Mouse (Mus musculus) neural tube, embryonic 11.5 days (tissue): ENCODE data around the gene Sp6. TPM values are rescaled to one million over a fixed set of nuclear protein-coding genes. Genes with fewer than 3 reads are reported as not detected.

Experiments used
- ATAC-seq: fragments of 200-750 bp; cut with Nextera tagmentation; 2 replicates; pipeline ENCODE4 v1.8.0; 2017; ENCODE audit warnings: moderate number of reproducible peaks, mild to moderate bottlenecking, moderate TSS enrichment, moderate library complexity; ENCODE audit not compliant: insufficient read depth, low FRiP score, low TSS enrichment
- DNase-seq: peaks from one replicate; pipeline ENCODE4 v3.0.0-alpha.2; 2015; ENCODE audit warnings: low spot score
- H3K27ac ChIP-seq: fragments of 300-500 bp; sonication (generic); 2 replicates; pipeline ENCODE4 v1.5.1; 2014; ENCODE audit warnings: low read depth, mild to moderate bottlenecking, low read length
- H3K27me3 ChIP-seq: fragments of 300-500 bp; sonication (generic); 2 replicates; pipeline ENCODE4 v1.6.1; 2014; ENCODE audit warnings: mild to moderate bottlenecking, low read length, mixed read lengths; ENCODE audit not compliant: control insufficient read depth, insufficient read depth
- H3K36me3 ChIP-seq: fragments of 300-500 bp; sonication (generic); 2 replicates; pipeline ENCODE4 v1.6.1; 2014; ENCODE audit warnings: mild to moderate bottlenecking, low read length, moderate library complexity, mixed read lengths; ENCODE audit not compliant: control insufficient read depth, insufficient read depth
- H3K4me1 ChIP-seq: fragments of 300-500 bp; sonication (generic); 2 replicates; pipeline ENCODE4 v1.6.1; 2014; ENCODE audit warnings: low read length, mixed read lengths; ENCODE audit not compliant: control insufficient read depth, insufficient read depth
- H3K4me2 ChIP-seq: fragments of 300-500 bp; sonication (generic); 2 replicates; pipeline ENCODE4 v1.6.1; 2014; ENCODE audit warnings: low read depth, mild to moderate bottlenecking, moderate library complexity
- H3K4me3 ChIP-seq: fragments of 300-500 bp; sonication (generic); 2 replicates; pipeline ENCODE4 v1.5.1; 2014; ENCODE audit warnings: low read depth, low read length
- H3K9ac ChIP-seq: fragments of 300-500 bp; sonication (generic); 2 replicates; pipeline ENCODE4 v1.6.1; 2014; ENCODE audit warnings: mild to moderate bottlenecking, low read length
- H3K9me3 ChIP-seq: fragments of 300-500 bp; sonication (generic); 2 replicates; pipeline ENCODE4 v1.6.1; 2016; ENCODE audit warnings: low read length; ENCODE audit not compliant: control insufficient read depth
- WGBS: fragments of 180-500 bp; shearing (Covaris S2); extraction: QIAGEN DNeasy Blood & Tissue Kit; methylation state at CpG from one replicate; pipeline ENCODE4 v1.1.7; 2014; 5-methylcytosine and 5-hydroxymethylcytosine counted together
- polyA plus RNA-seq: library from polyadenylated mRNA; unstranded; fragments of >200 nt; fragmentation: Nextera tagmentation; extraction: Ambion mirVana; gene quantifications from 2 replicates; pipeline ENCODE4 v1.2.1, GENCODE M21; 2014

The Sp6 gene
- polyA plus RNA-seq, 1 experiment from 2014 or later = 0.09 TPM

GRCm38 (mm10) chr11:96987873-96988655 is 25.1 kb upstream of the Sp6 start:
- H3K27ac ChIP-seq = no peak overlapping the region
- 0 out of 2 replicates have a peak, but pooled peaks cover 5% of the 10 kb centered on the region for H3K27me3 ChIP-seq
- DNase-seq (peak; percentile 42), ATAC-seq (no peak)
- H3K9ac ChIP-seq = peak overlapping the region; percentile 30; the same call in 1 of the 2 replicates
- no peaks in the 10 kb centered on the region for H3K9me3 ChIP-seq
- H3K4me1 ChIP-seq = peaks cover 22% of the 10 kb centered on the region
- H3K4me2 ChIP-seq = peak overlapping the region; percentile 47
- peak overlapping the region; percentile 17; the same call in 1 of the 2 replicates for H3K4me3 ChIP-seq
- H3K36me3 ChIP-seq = no peaks in the 10 kb centered on the region
- WGBS = 10% methylated on average over 31 of the region's 31 CpGs

DNA sequence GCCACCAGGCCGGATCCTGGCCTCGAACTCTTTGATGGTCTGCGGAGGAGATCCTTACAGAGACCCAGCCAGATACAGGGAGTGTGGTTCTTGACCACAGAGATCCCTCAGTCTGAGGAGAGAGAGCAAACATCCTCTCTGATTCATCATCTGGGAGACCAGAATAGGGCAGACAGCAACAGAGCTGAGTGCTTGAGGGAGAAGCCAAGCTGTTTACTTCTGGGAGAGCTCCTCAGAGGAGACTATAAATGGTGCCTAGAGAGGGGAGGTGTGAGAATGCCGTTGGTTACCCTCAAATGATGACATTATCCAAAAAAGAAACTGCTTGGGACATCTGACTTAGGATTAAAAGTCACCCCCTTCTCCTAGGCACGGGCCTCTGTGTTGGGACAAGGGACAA is 21.7 kb upstream of the Sp6 start:
- Histone ChIP-seq H3K9ac (no peak overlapping the region), H3K27me3 (0 out of 2 replicates have a peak, but pooled peaks cover 4% of the 10 kb centered on the region), H3K4me3 (no peak overlapping the region), H3K9me3 (no peaks in the 10 kb centered on the region), H3K4me2 (no peak overlapping the region), H3K27ac (no peak overlapping the region), H3K4me1 (peaks cover 28% of the 10 kb centered on the region), H3K36me3 (no peaks in the 10 kb centered on the region)
- no peak for ATAC-seq
- no peak for DNase-seq
- WGBS = 85% methylated on average over 5 of the region's 5 CpGs

DNA sequence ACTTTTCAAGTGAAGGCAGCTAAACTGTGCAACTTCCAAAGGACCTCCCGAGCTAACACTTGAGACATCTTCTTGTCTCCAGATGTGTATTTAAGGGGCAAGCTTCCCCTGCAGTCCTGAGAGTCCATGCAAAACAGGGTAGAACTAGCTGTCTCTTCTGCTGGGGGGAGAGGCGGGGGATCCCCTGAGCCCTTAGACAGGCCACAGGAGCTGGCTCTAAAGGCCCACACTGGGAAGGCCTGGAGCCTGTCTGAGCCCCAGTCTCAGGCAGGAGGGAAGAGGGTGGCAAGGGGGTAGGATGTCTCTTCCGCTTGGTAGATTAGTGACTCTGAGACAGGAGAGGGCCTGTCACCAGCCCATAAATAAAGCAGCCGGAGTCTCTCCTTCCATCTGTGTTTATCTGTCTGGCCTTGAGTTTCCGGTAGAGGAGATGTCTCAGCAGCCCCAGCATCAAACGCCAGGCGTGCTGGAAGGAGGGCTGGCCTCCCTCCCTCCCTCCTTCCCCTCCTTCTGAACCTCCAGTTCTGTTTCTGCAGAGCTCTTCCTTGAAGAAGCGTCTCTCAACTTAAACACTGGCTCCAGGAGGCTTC is 20.4 kb upstream of the Sp6 start:
- Histone ChIP-seq H3K4me1 (peaks cover 29% of the 10 kb centered on the region), H3K9me3 (no peaks in the 10 kb centered on the region), H3K36me3 (no peaks in the 10 kb centered on the region), H3K4me3 (no peak overlapping the region), H3K27me3 (0 out of 2 replicates have a peak, but pooled peaks cover 3% of the 10 kb centered on the region), H3K4me2 (no peak overlapping the region), H3K27ac (no peak overlapping the region), H3K9ac (no peak overlapping the region)
- 33% methylated on average over 8 of the region's 8 CpGs for WGBS
- no peak for DNase-seq
- ATAC-seq = no peak

GRCm38 (mm10) chr11:96995031-96995430 is 18.2 kb upstream of the Sp6 start:
- H3K36me3 ChIP-seq = no peaks in the 10 kb centered on the region
- H3K27me3 ChIP-seq = 0 out of 2 replicates have a peak, but pooled peaks cover 3% of the 10 kb centered on the region
- ATAC-seq (no peak), DNase-seq (no peak)
- peaks cover 24% of the 10 kb centered on the region for H3K4me1 ChIP-seq
- no peaks in the 10 kb centered on the region for H3K9me3 ChIP-seq
- H3K27ac ChIP-seq = no peak overlapping the region
- no peak overlapping the region for H3K9ac ChIP-seq
- H3K4me3 ChIP-seq = no peak overlapping the region
- H3K4me2 ChIP-seq = no peak overlapping the region
- WGBS = 20% methylated on average over 5 of the region's 5 CpGs

- H3K4me1 ChIP-seq = peaks cover 24% of the 10 kb centered on the region
- H3K27me3 ChIP-seq = 0 out of 2 replicates have a peak, but pooled peaks cover 3% of the 10 kb centered on the region
- no peaks in the 10 kb centered on the region for H3K36me3 ChIP-seq
- no peak overlapping the region for H3K4me2 ChIP-seq
- H3K9me3 ChIP-seq = no peaks in the 10 kb centered on the region
- 79% methylated on average over 15 of the region's 15 CpGs for WGBS
- no peak overlapping the region for H3K4me3 ChIP-seq
- H3K9ac ChIP-seq = no peak overlapping the region
- ATAC-seq = no peak
- H3K27ac ChIP-seq = no peak overlapping the region
- no peak for DNase-seq
These were observed 17.1 kb upstream of the Sp6 start for GRCm38 (mm10) chr11:96995836-96996772.

DNA sequence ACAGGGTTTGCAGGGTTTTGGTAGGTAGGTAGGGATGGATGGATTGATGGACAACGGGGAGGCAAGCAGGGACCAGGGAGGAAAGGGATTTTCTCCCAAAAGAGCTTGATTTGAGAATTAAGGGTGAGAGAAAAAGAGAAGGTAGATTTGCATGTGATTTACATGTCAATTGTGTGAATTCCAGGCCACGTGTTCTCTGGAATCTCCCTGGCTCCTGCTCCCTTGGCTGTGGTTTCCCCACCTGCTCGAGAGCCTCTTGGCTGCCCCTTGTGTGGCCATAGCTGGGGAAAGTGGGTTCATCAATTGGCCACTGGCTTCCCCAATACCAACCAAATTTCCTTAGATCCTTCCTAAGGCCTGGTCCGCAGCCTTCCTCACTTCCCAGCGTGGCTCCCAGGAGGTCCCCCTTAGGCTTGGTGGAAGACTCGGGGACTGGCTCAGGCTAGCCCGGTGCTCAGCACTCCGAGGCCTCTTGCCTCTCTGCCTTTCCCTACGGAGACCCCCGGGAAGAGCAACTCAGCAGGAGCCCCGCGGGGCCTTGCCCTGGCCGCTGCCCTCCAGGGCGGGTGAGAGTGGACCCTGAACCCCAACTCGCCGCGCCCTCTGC is 16.3 kb upstream of the Sp6 start:
- Histone ChIP-seq H3K4me2 (peak overlapping the region; percentile 63), H3K27me3 (0 out of 2 replicates have a peak, but pooled peaks cover 3% of the 10 kb centered on the region), H3K9me3 (no peaks in the 10 kb centered on the region), H3K36me3 (no peaks in the 10 kb centered on the region), H3K4me1 (peaks cover 21% of the 10 kb centered on the region), H3K4me3 (peak overlapping the region; percentile 21), H3K27ac (no peak overlapping the region), H3K9ac (peak overlapping the region; percentile 71)
- ATAC-seq (no peak), DNase-seq (peak; percentile 46)
- WGBS = 10% methylated on average over 17 of the region's 17 CpGs

- peak overlapping the region; percentile 63 for H3K4me2 ChIP-seq
- H3K4me3 ChIP-seq = peak overlapping the region; percentile 21
- 0 out of 2 replicates have a peak, but pooled peaks cover 3% of the 10 kb centered on the region for H3K27me3 ChIP-seq
- peaks cover 16% of the 10 kb centered on the region for H3K4me1 ChIP-seq
- WGBS = 3% methylated on average over 30 of the region's 30 CpGs
- ATAC-seq (peak; percentile 38; the same call in 1 of the 2 replicates), DNase-seq (peak; percentile 56)
- peak overlapping the region; percentile 71 for H3K9ac ChIP-seq
- H3K27ac ChIP-seq = no peak overlapping the region
- H3K9me3 ChIP-seq = no peaks in the 10 kb centered on the region
- no peaks in the 10 kb centered on the region for H3K36me3 ChIP-seq
These were observed 15.7 kb upstream of the Sp6 start for GRCm38 (mm10) chr11:96997380-96997956.

DNA sequence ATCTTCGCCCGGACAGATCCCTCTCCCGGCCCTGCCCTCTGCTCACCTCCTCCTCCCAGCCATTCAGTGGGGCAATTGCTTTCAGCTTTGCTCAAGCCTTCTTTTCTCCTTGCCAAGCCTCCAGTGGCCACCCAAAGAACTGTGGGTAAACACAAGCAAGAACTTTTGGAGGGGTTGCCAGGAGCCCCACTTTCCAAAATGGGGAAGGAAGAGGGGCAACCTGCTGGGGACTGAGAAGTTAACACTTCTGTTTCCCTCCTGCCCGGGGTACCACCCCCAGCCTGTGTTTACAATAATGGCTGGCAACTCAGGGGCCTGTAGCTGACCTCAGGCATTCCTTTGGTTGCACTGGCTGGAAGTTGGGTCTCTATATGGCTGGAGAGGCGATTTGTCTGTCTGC is 10.0 kb upstream of the Sp6 start:
- DNase-seq = no peak

More for the DNA sequence above, 10.0 kb upstream of the Sp6 start:
- no peak overlapping the region for H3K4me2 ChIP-seq
- H3K9me3 ChIP-seq = no peaks in the 10 kb centered on the region
- H3K4me3 ChIP-seq = no peak overlapping the region
- H3K4me1 ChIP-seq = no peaks in the 10 kb centered on the region
- H3K36me3 ChIP-seq = no peaks in the 10 kb centered on the region
- H3K9ac ChIP-seq = no peak overlapping the region
- WGBS = 16% methylated on average over 5 of the region's 5 CpGs
- H3K27ac ChIP-seq = no peak overlapping the region
- peaks cover 2% of the 10 kb centered on the region; the same call in 1 of the 2 replicates for H3K27me3 ChIP-seq
- no peak for ATAC-seq
